Mouse (Mus musculus) liver, embryonic 16.5 days (tissue): ENCODE results near the gene Flt1. TPM values are rescaled to one million over a fixed set of nuclear protein-coding genes. Genes with fewer than 3 reads are reported as not detected.

ENCODE experiments used
- ATAC-seq: fragments of 200-750 bp; cut with Nextera tagmentation; 2 replicates; pipeline ENCODE4 v1.8.0; 2017; ENCODE audit warnings: low read depth, mild to moderate bottlenecking, moderate number of reproducible peaks, moderate library complexity
- H3K27ac ChIP-seq: fragments of 300-500 bp; sonication (generic); 2 replicates; pipeline ENCODE4 v1.5.1; 2014; ENCODE audit warnings: mild to moderate bottlenecking, low read length
- H3K27me3 ChIP-seq: fragments of 300-500 bp; sonication (generic); 2 replicates; pipeline ENCODE4 v1.6.1; 2014; ENCODE audit warnings: low read depth, low read length, mixed read lengths; ENCODE audit not compliant: control insufficient read depth, insufficient read depth
- H3K36me3 ChIP-seq: fragments of 300-500 bp; sonication (generic); 2 replicates; pipeline ENCODE4 v1.6.1; 2014; ENCODE audit warnings: mild to moderate bottlenecking; ENCODE audit not compliant: control insufficient read depth, insufficient read depth
- H3K4me1 ChIP-seq: fragments of 300-500 bp; sonication (generic); 2 replicates; pipeline ENCODE4 v1.6.1; 2014; ENCODE audit warnings: low read depth, low read length, mixed read lengths; ENCODE audit not compliant: control insufficient read depth
- H3K4me2 ChIP-seq: fragments of 300-500 bp; sonication (generic); 2 replicates; pipeline ENCODE4 v1.6.1; 2014; ENCODE audit warnings: low read depth, low read length, mixed read lengths
- H3K4me3 ChIP-seq: fragments of 300-500 bp; sonication (generic); 2 replicates; pipeline ENCODE4 v1.5.1; 2014; ENCODE audit warnings: low read depth, mild to moderate bottlenecking, low read length
- H3K9ac ChIP-seq: fragments of 300-500 bp; sonication (generic); 2 replicates; pipeline ENCODE4 v1.6.1; 2014; ENCODE audit warnings: low read depth, low read length
- H3K9me3 ChIP-seq: fragments of 300-500 bp; sonication (generic); replicated peaks from 2 replicates; pipeline ENCODE4 v1.6.1; 2016; ENCODE audit warnings: low read length; ENCODE audit not compliant: control insufficient read depth
- WGBS: fragments of 180-500 bp; shearing (Covaris S2); extraction: QIAGEN DNeasy Blood & Tissue Kit; methylation state at CpG from one replicate; pipeline ENCODE4 v1.1.7; 2014; ENCODE audit not compliant: insufficient replicate concordance; 5-methylcytosine and 5-hydroxymethylcytosine counted together
- polyA plus RNA-seq: library from polyadenylated mRNA; unstranded; fragments of >200 nt; fragmentation: Nextera tagmentation; extraction: Ambion mirVana; gene quantifications from 2 replicates; pipeline ENCODE4 v1.2.1, GENCODE M21; 2015

Flt1 gene
- polyA plus RNA-seq, 1 experiment from 2014 or later, result 3.3 TPM

DNA sequence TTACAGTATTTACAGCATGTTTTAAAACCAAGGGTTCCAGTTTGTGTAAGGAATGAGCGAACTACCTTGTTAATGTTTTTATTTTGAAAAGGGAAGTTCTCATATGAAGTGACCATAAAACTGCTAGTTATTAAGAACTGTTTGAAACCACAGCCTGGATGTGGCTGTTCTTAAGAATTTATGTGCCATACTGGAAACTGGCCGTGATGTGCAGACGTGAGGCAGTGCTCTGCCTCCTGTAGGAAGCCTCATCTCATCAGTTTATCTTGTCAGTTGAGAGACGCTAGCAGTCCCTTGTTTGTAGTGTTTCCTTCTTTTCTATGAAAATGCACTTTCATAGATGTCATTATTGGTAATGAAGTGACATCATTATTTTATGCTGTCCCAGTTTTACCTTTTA is 186.0 kb downstream of the Flt1 start:
- no peaks in the 10 kb centered on the region for H3K9me3 ChIP-seq
- H3K4me1 ChIP-seq, result no peaks in the 10 kb centered on the region
- ATAC-seq, result no peak
- H3K27me3 ChIP-seq, result no peaks in the 10 kb centered on the region
- no peak overlapping the region for H3K27ac ChIP-seq
- H3K4me2 ChIP-seq, result no peak overlapping the region
- peaks cover 26% of the 10 kb centered on the region for H3K36me3 ChIP-seq
- no peak overlapping the region for H3K4me3 ChIP-seq
- WGBS, result 69% methylated on average over 4 of the region's 4 CpGs
- H3K9ac ChIP-seq, result no peak overlapping the region

DNA sequence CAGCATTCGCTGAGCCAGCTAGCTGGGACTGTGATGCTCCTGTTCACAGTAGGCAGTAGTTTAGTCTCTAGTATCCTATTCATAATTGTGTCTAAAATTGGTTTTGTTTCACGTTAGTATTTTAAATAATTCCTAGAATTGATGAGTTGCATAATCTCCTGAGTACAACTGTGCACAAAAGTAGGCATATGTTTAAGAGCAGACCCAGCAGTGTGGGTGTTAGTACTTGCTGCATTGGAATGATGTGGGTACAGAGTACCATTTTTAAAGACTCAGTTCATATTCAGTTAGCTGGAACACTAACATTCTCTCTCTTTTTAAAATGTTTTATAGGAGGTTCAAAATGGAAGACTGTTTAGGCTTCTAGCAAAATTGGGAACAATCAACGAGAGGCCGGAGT is 186.4 kb downstream of the Flt1 start:
- no peak for ATAC-seq
- H3K4me3 ChIP-seq, result no peak overlapping the region
- H3K36me3 ChIP-seq, result peaks cover 25% of the 10 kb centered on the region
- WGBS, result 87% methylated on average over 4 of the region's 4 CpGs
- no peak overlapping the region for H3K4me2 ChIP-seq
- no peaks in the 10 kb centered on the region for H3K9me3 ChIP-seq
- H3K4me1 ChIP-seq, result no peaks in the 10 kb centered on the region
- H3K9ac ChIP-seq, result no peak overlapping the region
- no peaks in the 10 kb centered on the region for H3K27me3 ChIP-seq
- H3K27ac ChIP-seq, result no peak overlapping the region

DNA sequence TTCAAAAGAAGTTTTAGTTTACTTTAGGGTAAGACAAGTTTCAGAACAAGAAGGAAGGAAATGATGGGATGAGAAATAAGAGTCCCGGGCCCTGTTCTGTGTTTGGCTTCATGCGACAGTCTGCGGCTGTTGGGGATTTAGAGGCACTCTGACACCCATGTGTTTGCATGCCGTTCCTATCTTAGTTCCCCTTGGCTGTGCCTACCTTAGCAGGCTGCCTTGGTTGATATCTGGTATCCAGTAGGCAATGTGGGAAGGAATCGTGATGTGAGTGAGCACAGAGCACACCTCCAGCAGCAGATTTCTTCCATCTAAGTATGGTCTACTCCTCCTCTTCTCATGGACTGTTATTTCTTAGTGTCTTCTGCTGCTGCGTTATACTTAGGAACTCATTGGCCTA is 193.8 kb downstream of the Flt1 start:
- no peak overlapping the region for H3K4me3 ChIP-seq
- WGBS, result 84% methylated on average over 6 of the region's 6 CpGs
- H3K27me3 ChIP-seq, result no peaks in the 10 kb centered on the region
- no peak overlapping the region for H3K27ac ChIP-seq
- H3K9ac ChIP-seq, result no peak overlapping the region
- no peak overlapping the region for H3K4me2 ChIP-seq
- H3K9me3 ChIP-seq, result no peaks in the 10 kb centered on the region
- H3K4me1 ChIP-seq, result no peaks in the 10 kb centered on the region
- peaks cover 17% of the 10 kb centered on the region for H3K36me3 ChIP-seq
- no peak for ATAC-seq

DNA sequence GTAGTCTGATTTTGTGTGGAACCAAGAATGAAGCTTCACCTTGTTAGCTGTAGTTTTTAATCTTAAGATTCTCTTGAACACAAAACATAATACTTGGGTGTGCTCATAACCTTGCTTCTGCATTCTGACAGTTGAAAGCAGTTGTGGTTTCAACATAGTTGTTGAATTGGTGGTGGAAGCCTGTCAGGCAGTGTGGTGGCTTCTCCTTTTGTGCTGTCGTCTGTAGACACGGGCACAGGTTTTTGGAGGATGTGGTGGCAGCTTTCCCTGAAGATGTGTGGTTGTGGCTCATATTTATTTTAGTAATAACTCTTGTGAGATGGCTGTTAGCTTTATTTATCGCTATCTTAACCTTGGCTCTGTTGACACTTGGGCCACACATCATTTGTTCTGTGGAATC is 198.0 kb downstream of the Flt1 start:
- Histone ChIP-seq H3K27ac (no peak overlapping the region), H3K4me3 (no peak overlapping the region), H3K9me3 (no peaks in the 10 kb centered on the region), H3K36me3 (peaks cover 28% of the 10 kb centered on the region), H3K27me3 (no peaks in the 10 kb centered on the region), H3K4me2 (no peak overlapping the region), H3K9ac (no peak overlapping the region), H3K4me1 (no peaks in the 10 kb centered on the region)
- no peak for ATAC-seq
- WGBS, result 37% methylated on average over 3 of the region's 3 CpGs

DNA sequence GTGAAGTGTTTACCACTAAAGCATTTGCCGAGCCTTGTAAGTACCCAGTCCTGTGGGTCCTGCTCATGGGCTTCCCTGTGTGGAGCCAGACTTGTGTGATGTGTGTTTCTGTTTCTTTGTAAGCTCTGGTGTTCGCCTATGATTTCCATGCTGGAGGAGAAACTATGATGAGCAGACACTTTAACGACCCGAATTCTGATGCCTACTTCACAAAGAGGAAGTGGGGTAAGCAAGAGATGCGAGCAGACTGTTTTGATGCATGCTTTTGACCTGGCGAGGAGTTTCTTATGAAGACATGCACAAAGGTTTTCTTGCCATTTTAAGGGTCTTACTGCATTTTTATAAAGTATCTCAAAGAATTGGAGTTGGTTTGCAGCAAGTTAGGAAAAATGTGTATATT is 198.8 kb downstream of the Flt1 start:
- Histone ChIP-seq H3K4me3 (no peak overlapping the region), H3K4me1 (no peaks in the 10 kb centered on the region), H3K4me2 (no peak overlapping the region), H3K9me3 (no peaks in the 10 kb centered on the region), H3K27me3 (no peaks in the 10 kb centered on the region), H3K36me3 (peaks cover 30% of the 10 kb centered on the region), H3K27ac (no peak overlapping the region), H3K9ac (no peak overlapping the region)
- no peak for ATAC-seq
- 44% methylated on average over 6 of the region's 6 CpGs for WGBS

Other genes with a start within 250 kb of the Flt1 start
- 172 and 202 TPM in 2 replicates for gene Pomp, start 134.4 kb upstream of the Flt1 start, polyA plus RNA-seq
- gene Slc46a3, start 168.8 kb upstream of the Flt1 start, polyA plus RNA-seq, result 16.2 and 16.6 TPM in 2 replicates
- 0.69 and 0.72 TPM in 2 replicates for gene Mtus2, start 231.3 kb upstream of the Flt1 start, polyA plus RNA-seq